Mouse (Mus musculus): Measurements from ENCODE around the gene Apbb2.

Apbb2 gene

DNA sequence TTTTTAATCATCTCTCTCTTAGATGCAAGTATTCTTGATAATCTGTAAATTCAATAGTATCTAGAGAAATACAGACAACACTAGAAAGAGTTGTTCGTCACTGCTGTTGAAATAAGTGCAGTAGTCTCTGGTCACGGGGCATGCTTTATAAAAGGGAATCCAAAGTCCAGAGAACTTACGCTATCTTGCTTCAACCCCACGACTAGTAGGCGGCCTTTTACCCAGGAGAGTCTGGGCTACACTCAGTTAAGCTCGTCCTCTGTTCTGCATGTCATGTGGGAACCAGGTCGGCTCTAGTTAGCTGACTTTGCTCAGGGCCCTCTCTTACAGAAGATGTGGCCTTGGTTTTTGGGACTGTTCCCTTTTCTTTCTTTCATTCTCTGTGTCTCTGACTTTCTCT lies 289.8 kb downstream of the Apbb2 start:
- DNase-seq: peak; percentile 18 to 59

- DNase-seq: no peak
Measured at GRCm38 (mm10) chr5:66327949-66328726, 290.4 kb downstream of the Apbb2 start.

DNA sequence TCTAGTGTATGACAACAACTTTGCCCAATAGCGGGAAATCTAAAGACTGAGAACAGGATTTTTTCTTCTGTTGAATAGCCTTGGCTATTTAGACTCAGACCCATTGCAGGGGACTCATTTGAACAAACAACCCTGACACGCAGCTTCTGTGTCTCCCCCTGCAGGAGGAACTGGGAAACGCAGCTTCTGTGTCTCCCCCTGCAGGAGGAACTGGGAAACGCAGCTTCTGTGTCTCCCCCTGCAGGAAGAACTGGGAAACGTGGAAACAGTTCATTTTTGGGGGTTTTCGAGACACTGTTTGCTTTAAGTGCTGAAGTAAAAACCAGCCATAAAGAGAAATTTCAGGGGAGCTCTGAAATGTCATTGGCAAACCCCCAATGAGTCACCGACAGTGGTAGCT lies 292.2 kb downstream of the Apbb2 start:
- no peak for DNase-seq

- no peak for DNase-seq
Measured at GRCm38 (mm10) chr5:66323603-66324002, 295.0 kb downstream of the Apbb2 start.

DNA sequence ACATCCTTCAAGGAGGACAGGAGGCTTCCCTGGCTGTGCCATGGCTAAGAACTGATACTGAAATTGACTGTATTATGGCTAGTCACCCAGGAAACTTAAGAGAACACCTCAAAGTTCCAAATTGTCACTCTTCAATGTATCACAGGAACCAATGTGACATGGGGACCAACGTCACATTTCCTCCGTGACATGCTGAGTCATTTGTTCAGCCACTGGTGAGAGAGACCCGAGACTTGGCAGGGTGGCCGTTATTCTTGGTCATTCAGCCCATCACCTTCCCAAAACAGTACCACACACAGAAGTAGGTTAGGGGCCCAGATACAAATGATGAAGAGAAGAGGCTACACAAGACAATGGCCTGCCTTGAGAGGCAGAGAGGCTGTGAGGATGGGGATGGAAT lies 295.5 kb downstream of the Apbb2 start:
- no peak for DNase-seq

GRCm38 (mm10) chr5:66319827-66320404 lies 298.7 kb downstream of the Apbb2 start:
- no peak for DNase-seq

DNA sequence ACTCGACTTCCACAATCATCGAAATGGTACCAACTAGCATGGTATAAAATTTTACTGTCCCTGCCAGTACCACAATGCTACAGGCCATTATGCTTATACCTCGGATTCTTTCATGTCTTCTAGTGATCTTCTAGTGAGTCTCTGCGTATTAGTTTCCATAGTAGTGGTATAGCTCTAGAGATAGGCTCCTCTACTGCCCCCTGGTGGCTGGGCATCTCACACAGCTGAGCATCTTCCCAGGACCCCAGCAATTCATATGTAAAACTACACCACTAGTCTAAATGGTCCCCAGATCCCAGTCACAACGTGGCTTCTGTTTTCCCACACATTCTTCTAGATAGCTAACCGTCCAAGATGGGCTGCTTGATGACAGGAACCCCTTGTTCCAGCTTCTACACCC lies 299.2 kb downstream of the Apbb2 start:
- peak; percentile 64 to 87 for DNase-seq

- DNase-seq: no peak
Measured at GRCm38 (mm10) chr5:66315791-66316190, 302.8 kb downstream of the Apbb2 start.

DNA sequence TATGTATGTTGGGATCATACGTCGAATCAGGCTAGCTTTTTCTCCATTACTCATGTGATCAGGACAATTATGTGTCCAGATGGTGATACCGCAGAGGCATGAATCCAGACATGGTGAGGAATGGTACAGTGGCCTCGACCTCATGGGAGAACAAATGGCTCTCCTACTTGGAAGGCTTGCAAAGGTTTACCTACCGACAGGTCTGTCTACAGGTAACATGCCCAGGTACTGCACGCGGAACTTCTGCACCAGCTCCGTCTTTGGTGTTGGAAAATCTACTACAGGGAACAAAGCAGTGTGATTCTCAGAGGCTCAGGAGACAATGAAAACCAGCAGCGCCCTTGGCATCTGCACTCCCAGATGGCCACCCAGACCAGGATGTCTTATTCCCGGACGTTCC lies 307.8 kb downstream of the Apbb2 start:
- DNase-seq: no peak

- no peak for DNase-seq
Measured at GRCm38 (mm10) chr5:66310328-66310727, 308.3 kb downstream of the Apbb2 start.

DNA sequence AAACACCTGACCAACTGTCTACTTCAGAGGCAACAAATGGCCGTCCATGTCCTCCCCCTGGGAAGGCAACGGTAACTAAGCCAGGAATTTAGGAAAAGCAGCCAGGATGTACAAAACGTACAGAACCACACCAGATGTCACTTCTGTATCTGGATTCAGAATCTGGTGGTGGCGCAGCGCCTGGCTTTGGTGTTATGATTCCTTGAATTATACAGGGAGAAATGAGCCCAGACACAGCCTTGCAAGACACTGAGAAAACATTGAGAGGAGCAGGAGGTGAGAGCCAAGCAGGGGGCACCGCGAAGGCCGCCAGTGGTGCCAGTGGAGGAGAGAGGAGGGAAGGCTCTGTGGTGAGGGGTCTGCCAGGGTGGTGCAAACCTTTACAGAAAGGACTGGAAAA lies 313.1 kb downstream of the Apbb2 start:
- no peak for DNase-seq

GRCm38 (mm10) chr5:66304300-66305067 lies 314.1 kb downstream of the Apbb2 start:
- no peak for DNase-seq

GRCm38 (mm10) chr5:66302873-66303272 lies 315.7 kb downstream of the Apbb2 start:
- no peak for DNase-seq

DNA sequence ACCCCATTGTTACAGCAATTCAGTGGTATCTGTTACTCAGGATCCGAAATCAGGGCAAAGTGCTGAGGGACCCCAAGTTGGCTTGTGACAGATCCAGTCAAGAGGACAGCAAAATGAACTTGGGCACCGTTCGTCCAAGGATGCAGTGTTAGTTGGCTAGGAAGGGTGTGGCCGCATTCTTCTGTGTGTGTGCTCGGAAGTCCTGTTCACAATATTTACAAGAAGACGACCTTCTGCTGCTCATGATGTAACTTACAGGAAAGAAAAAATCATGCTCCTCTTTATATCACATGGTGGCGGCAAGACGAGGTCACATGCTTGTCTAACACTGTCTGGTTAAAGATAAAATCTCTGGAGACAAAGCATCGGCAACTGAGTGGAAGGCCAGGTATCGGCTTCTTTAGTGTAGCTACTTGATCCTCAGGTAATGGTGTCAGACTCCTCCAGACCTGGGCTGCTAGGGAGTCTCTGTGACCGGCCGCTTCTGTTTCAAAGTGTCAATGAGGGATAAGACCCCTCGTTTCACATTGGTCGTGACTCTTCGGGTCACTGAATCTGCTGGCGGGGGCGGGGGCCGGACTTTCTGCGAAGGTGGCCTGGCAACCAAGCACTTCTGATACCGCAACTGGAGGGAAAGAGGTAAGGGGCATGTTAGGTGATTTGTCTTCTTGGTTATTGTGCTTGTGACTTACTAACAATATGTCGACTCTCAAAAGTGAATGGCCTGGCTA lies 316.3 kb downstream of the Apbb2 start:
- no peak for DNase-seq

- DNase-seq: no peak
Measured at GRCm38 (mm10) chr5:66300576-66300975, 318.0 kb downstream of the Apbb2 start.

- no peak for DNase-seq
Measured at GRCm38 (mm10) chr5:66298856-66299255, 319.7 kb downstream of the Apbb2 start.

DNA sequence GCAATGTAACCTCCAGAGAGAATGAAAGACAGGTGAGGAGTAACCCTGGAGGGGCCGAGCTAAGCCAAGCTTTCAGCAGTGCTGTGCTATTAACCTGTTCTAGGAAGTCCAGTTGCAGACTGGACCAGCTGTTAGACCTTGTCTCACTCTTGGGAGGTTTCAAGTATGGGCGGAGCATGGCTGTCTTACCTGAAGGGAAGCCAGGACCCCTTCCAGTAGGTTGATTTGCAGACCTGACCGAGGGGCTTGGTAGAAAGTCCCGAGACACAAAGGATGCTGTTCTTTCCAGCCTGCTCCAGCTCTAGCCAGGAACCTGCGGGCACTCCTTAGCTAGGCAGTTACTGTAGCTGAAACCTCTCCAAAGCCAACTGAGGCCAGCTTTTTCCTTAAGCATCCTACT lies 322.5 kb downstream of the Apbb2 start:
- DNase-seq: no peak

DNA sequence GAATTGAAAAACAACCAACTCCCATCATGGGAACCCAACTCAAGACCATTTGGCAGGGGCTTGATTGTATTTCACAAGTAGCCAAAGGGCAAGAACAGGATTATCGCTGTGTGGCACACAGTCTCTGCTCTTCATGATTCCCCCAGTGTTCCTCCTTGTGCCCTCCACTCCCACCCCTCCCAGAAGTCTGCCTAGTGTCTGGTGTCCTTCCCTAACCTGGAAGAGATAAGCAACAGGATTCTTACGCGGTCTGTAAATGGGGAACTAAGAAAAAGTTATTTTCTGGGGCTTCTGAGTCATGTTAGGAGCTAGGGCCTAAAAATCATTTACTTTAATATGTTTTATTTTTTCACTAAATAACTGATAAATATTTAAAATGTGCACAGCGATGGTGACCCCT lies 323.6 kb downstream of the Apbb2 start:
- DNase-seq: no peak

DNA sequence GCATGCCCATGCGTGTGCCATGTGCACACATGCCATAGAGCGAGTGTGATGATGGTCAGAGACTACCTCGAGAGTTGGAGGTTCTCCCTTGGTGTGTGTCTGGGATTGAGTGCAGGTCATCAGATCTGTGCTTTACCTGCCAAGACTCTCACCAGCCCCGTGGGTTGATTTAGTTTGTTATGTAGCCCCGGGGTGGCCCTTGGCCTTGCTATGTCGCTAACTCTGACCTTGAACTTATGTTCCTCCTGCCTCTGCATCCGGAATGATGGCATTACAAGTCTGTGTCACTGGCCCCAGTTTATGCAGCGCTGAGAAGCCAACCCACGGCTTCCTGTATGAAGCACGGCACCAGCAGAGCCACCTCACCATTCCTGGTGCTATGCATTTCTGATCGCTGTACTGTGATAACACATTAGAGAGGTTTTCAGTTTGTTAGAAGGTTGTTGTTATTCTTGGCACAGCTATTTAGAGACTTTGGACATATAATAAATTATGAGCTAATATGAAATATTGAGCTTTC lies 324.4 kb downstream of the Apbb2 start:
- DNase-seq: no peak

GRCm38 (mm10) chr5:66280742-66281141 lies 337.8 kb downstream of the Apbb2 start:
- no peak for DNase-seq

DNA sequence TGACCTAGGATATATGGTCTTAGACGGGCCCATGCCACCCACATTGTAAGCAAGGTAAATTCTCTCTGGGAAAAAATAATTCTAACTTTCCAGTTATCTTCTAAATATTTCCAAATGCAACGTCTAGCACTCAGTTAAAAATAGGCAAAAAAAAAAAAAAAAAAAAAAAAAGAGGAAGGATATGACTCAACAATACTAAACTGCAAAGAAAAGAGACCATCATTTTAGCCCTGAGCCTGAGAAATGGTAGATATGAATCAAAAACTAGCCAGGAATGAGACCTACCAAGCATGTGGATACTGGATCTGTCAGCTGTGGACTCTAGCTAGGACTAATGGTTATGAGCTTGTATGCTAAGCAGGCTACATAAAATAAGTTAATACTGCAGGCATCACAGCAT lies 338.9 kb downstream of the Apbb2 start:
- DNase-seq: no peak

DNA sequence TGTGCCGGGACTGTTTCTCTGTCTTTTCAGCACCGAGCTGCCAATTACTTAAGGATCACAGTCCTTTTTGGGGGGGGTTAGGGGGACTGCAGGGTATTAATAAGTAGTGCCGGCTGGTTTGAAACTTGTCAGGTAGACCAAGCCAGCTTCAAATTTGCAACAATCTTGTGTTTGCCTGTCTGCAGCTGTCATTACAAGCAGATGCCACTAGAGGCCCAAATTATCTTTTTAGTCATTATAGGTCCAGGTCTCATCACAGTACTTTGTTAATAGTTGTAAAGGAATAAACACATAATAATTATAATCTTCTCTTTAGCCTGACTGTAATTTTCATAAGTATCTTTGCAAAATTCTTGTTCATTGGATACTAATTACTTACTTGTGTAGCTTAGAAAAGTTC lies 344.2 kb downstream of the Apbb2 start:
- DNase-seq: no peak

DNA sequence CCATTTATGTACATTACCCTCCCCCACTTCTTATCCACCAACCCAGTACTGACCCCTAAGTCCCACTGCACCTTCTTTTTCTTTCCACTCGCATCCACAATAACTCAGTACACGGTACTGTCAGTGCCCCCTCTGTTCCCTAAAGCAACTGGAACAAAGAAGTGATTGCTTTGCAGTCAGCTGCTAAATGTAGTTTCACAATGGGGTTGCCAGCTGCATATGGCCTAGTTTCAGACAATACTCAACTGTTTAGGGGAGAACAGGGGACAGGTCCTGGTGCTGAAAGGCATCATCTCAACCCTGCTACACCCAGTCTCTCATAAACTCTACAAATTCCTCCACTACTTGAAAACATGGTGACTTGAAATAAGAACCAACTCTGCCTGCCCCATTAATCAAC lies 347.4 kb downstream of the Apbb2 start:
- no peak for DNase-seq
